Mouse (Mus musculus) kidney, adult 2 months (tissue): ENCODE measurements around the gene Arpc5.

ENCODE experiments used
- CTCF ChIP-seq: fragments of 200-500 bp; conservative IDR thresholded peaks from 2 replicates; pipeline ENCODE4 v1.5.1; 2011; ENCODE audit warnings: low read depth, mild to moderate bottlenecking, control low read depth, low read length, moderate library complexity, mixed read lengths; ENCODE audit not compliant: insufficient read depth, insufficient read length
- POLR2A ChIP-seq: fragments of 200-500 bp; IDR thresholded peaks from one replicate; pipeline ENCODE4 v1.6.1; 2011; ENCODE audit warnings: low read depth, low read length, control low read depth

- TF ChIP-seq CTCF (no peak), POLR2A (no peak)
These were observed 27.3 kb downstream of the Arpc5 start for GRCm38 (mm10) chr1:152793495-152794130.
